Mouse (Mus musculus): ENCODE results near the gene Shisa8. TPM values are rescaled to one million over a fixed set of nuclear protein-coding genes. Genes with fewer than 3 reads are reported as not detected.

Shisa8 gene
- total RNA-seq, 1 experiment from 2014 or later: 0.58 TPM

- ATAC-seq (ENCODE audit: extremely low read depth, insufficient number of reproducible peaks, low FRiP score, poor library complexity, severe bottlenecking): no peak
Observed at GRCm38 (mm10) chr15:82224602-82225215, 12.1 kb upstream of the Shisa8 start.

DNA sequence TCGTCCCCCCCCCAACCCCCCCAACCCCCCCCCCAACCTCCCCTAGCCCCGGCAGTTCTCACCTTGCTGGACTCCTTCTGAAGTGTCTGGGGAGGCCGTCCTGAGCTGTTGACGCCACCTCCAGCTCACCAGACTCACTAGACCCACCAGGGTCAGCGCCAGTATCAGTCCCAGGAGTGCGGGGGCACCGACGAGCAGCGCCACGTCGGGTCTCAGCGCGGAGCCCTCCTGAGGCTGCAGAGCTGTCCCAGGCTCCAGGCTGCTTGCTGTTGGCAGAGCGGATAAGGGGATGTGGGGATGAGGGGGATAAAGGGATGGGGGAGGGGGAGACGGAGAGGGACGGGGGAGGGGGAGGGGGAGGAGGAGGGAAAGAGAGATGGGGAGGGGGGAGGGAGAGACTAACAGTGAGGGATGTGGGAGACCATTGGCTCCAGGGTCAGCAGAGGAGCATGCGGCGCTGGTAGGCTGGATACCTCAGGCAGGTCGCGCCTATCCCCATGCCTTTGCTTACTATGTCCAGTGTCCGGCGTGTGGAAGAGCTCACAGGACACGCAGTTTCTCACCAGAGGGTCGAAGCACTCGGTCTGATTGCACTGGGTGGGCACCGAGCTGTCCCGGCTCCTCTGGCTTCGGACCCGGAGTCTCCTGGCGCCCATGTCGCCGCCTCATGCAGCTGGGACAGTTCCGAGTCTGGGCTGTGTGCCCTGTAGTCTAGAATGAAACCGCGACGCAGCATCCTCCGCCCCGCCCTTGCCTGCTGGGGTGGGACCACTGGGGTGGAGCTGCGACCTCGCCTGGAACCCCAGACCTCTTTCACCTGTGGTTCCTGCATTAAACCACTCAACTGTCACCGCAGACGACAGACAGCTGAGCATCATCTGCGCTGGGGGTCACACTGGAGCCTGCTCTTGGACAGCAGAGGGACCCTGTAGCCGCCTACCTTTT is 11.3 kb upstream of the Shisa8 start, which contains the start of gene Tnfrsf13c:
Tnfrsf13c (minus strand) TSS at position 713 of the 945 bp plus-strand sequence.
- peak; percentile 81 for ATAC-seq (ENCODE audit: extremely low read depth, insufficient number of reproducible peaks, low FRiP score, poor library complexity, severe bottlenecking)

- ATAC-seq (ENCODE audit: extremely low read depth, insufficient number of reproducible peaks, low FRiP score, poor library complexity, severe bottlenecking): no peak
Observed at GRCm38 (mm10) chr15:82223251-82223650, 10.6 kb upstream of the Shisa8 start.

DNA sequence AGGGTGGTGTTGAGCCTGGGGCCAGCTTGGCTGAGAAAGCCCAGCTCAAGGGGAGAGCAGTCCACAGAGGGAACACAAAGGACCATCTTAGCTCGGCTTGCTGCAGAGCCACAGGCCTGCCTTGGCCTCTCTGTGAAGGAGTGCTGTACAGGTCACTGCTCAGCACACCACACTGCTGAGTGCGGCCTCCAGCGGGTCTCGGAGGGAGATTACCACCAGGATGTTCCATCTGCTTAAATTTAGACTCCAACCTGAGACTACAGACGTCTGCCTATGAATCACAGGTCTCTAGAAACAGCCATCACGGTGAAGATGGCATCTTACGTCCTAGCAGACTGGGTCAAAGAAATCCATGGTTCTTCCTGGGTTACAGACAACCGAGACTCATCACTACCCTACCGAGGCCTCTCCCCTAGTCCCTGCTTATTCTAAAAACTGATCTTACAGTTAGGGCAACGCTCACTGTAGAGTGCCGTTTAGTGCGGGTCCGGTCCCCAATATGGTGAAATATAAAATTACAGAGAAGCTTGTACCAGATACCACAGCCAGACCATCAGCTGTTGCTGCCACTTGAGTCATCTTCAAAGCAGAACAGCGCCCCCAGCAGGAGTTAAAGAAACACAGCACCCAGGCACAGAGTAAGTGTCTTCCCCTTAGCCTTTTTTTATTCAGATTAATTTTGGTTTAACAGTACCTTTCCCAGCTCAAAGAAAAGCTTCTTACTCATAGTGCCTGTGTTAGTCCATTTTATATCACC is 8.7 kb upstream of the Shisa8 start:
- no peak for ATAC-seq (ENCODE audit: extremely low read depth, insufficient number of reproducible peaks, low FRiP score, poor library complexity, severe bottlenecking)

- ATAC-seq (ENCODE audit: extremely low read depth, insufficient number of reproducible peaks, low FRiP score, poor library complexity, severe bottlenecking): no peak
Observed at GRCm38 (mm10) chr15:82220003-82220675, 7.5 kb upstream of the Shisa8 start.

- peak; percentile 59 for ATAC-seq (ENCODE audit: extremely low read depth, insufficient number of reproducible peaks, low FRiP score, poor library complexity, severe bottlenecking)
Observed at GRCm38 (mm10) chr15:82218778-82219666, 6.4 kb upstream of the Shisa8 start.

DNA sequence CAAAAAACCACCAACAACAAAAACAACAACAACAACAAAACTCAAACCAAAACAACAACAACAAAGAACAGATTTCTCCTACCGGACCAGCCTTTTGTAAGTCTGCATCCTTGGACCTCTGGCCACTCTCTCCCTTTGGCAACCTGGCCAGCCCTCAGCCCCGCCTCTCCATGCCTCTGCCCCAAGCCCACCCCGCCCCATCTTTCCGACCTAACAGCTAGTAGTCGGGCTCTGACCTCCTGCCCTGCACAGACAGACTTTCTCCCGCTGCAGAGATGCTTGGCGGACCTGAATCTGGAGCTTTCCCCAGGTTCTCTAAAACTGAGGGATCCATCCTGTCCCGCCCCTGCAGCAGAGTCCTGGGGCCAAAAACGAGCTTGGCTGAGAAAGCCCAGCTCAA is 5.4 kb upstream of the Shisa8 start:
- no peak for ATAC-seq (ENCODE audit: extremely low read depth, insufficient number of reproducible peaks, low FRiP score, poor library complexity, severe bottlenecking)

DNA sequence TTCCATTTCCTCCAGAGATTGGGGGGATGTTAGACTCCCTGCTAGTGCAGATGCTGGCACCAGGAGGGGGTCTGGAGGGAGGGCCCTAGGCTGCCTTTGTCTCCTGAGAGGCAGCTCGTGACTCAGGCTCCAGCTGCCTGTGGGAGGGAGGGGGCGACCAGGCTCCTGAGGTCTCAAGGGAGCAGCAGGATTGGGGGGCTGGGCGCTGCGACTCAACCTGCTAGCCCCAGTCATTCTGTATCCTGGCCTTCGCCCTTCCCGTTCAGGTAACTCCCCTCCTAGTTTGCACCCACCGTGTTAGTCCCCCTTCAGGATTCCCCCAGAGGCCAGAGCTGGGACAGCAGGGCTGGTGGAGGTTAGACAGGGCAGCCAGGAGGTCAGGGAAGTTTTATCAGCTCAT is 4.4 kb upstream of the Shisa8 start:
- ATAC-seq (ENCODE audit: extremely low read depth, insufficient number of reproducible peaks, low FRiP score, poor library complexity, severe bottlenecking): no peak

GRCm38 (mm10) chr15:82216142-82216827 is 3.7 kb upstream of the Shisa8 start:
- ATAC-seq (ENCODE audit: extremely low read depth, insufficient number of reproducible peaks, low FRiP score, poor library complexity, severe bottlenecking): no peak

- no peak for ATAC-seq (ENCODE audit: extremely low read depth, insufficient number of reproducible peaks, low FRiP score, poor library complexity, severe bottlenecking)
Observed at GRCm38 (mm10) chr15:82215332-82216046, 2.9 kb upstream of the Shisa8 start.

DNA sequence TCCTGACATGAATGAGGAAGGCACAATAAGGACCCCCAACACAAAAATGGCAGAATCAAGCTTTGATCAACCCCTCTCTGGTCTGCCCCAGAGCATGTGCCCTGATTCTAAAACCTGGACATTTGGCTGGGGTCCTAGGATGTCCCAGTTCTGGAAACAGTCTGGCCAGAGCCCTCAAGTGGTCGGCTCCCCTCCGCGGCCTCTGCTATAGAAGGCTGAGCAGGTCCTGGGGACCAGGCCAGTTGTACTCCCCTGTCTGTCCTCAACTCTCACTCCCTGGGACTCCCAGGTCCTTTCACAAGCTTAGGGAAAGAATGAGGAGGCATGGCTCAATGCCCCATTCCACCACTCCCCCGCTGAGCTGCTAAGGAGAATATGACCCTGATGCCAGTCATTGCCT is 607 bp upstream of the Shisa8 start:
- no peak for ATAC-seq (ENCODE audit: extremely low read depth, insufficient number of reproducible peaks, low FRiP score, poor library complexity, severe bottlenecking)

DNA sequence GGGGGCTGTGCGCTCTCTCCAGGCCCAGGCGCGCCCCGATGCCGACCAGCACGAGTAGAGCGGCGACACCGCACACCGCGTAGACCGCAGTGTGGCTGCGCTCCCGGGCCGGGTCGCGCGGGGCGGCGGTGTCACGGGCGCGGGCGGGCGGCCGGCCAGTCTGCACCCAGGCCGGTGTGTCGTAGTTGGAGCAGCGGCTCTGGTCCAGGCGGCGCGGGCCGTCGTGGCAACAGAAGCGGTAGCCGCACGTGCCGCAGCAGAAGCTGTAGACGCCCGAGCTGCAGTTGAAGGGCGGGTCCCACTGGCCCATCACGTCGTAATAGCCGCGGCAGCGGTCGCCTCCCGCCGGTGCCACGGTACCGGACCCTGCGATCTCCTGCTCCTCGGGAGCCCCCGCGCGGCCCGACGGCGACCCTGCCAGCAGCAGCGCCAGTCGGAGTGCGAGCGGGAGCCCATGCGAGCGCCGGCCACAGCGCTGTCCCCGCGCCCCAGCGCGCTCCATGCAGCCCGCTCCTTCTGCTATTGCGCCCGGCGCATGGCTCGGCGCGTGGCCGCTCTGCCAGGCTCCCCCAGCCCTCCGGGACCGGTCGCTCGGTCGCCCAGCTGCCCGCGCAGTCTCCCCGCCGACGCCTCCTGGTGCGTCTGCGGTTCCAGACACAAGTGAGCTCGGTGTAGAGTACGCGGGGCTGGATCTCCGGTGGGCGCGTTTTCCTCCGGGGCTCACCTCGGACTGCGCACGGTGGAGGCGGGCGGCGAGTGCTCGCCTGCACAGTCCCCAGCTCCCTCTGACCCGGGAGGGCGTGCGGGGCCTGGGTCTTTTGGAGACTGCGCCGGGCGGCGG is 484 bp downstream of the Shisa8 start:
- ATAC-seq (ENCODE audit: extremely low read depth, insufficient number of reproducible peaks, low FRiP score, poor library complexity, severe bottlenecking): no peak

- no peak for ATAC-seq (ENCODE audit: extremely low read depth, insufficient number of reproducible peaks, low FRiP score, poor library complexity, severe bottlenecking)
Observed at GRCm38 (mm10) chr15:82211281-82211680, 1.3 kb downstream of the Shisa8 start.

GRCm38 (mm10) chr15:82210801-82211200 is 1.8 kb downstream of the Shisa8 start:
- ATAC-seq (ENCODE audit: extremely low read depth, insufficient number of reproducible peaks, low FRiP score, poor library complexity, severe bottlenecking): no peak

GRCm38 (mm10) chr15:82209295-82210050 is 3.1 kb downstream of the Shisa8 start:
- ATAC-seq (ENCODE audit: extremely low read depth, insufficient number of reproducible peaks, low FRiP score, poor library complexity, severe bottlenecking): no peak
